Mouse (Mus musculus): Measurements from ENCODE around the gene Dclk1.

DNA sequence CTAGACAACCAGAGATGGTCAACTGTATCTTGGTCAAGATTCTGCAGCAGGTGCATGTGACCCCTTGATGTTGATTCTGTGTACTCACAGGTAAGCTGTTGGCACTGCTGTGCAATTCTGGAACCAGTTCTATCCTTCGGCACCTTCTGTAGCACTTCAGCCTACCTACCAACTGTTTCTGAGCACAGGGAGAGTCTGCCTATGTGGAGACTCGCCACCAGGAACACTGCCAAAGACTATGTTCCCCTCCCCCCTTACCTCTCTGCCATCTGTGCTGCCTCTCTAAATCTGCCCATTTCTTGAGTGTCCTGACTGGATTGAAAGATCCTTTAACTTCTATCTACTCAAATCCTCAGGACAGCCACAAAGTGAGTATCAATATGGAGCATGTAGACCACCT, 201.6 kb downstream of the Dclk1 start:
- TF ChIP-seq CTCF (IDR thresholded peaks at IDR 0.05; ENCODE audit: control insufficient read depth, insufficient read depth, insufficient replicate concordance, low read depth, low read length) (no peak), POLR2A (IDR thresholded peaks at IDR 0.05; ENCODE audit: control insufficient read depth, low read depth, low read length) (no peak)
